Mouse (Mus musculus): Measurements from ENCODE around the gene Clasp2. TPM values are rescaled to one million over a fixed set of nuclear protein-coding genes. Genes with fewer than 3 reads are reported as not detected.
"Not testable (repeated sequence)": the region's sequence is repeated elsewhere in the genome, so short reads cannot be mapped to it uniquely, and the experiment has no call there.

The Clasp2 gene
- total RNA-seq (2021), result 100 to 1,000 TPM; 290 to 301 TPM
- long read RNA-seq, partial matches to known transcripts, result 14 of 18 reads
- long read RNA-seq, other reads (novel, unspliced or antisense), result 4 of 18 reads

DNA sequence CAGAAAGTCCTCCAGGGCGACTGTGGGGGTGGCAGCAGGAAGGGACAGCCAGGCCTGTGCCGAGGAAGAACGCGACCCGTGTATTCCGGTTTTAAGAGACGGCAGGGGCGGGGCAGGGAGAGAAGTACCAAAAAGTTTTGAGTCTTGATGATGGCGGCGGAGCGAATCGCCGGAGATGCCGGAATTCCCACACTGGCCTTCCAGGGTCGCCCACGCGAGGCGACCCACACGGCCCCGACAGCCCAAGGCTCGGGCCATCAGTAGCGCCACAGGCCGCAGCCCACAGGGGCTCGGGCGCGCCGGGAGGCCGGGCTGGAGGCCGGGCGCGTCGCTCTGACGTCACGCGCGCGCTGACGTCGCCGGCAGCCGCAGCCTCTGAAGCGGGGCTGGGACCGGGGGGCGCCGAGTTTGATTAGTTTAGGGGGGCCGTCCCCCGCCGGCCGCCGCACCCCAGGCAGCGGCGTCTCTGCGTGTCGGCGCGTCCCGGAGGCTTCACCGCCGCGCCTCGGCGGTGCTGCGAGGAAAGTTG is at the start of gene Clasp2:
TSS of gene Clasp2 (plus strand) at position 366 of the 529 bp plus-strand sequence.
- DNase-seq (ENCODE audit: low spot score in 2 of 2), result peak; percentile 69 to 79

DNA sequence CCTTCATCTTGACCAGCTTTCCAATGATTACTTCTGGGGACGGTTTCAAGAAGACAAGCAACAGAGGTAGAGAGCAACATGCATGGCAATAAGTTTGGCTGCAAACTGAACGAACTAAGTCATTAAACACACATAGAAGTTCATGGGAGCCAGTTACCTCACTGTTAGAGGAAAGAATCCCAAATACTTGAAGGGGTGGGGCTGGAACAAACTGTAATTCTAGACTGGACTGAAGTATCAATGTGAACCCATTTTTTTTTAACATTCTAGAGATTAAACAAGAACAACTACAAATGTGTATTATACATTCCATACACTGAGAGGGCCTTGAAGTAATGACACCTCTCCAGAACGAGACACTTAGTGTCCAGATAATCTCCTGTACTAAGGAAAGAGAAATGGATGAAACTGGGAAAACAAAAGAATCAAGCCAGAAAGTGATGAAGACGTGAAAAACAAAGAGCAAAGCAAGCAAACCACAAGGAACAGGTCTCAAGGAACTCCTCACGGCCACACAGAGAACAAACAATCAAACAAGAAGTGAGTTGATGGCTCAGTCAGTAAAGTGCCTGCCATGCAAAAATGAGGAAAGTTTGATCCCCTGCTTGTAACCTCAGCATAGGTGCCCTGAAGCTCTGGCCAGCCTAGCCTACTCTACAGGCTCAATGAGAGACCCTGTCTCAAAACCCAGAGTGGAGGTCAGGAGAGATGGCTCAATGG is 39.7 kb upstream of the Clasp2 start:
- no peak for DNase-seq (ENCODE audit: low spot score in 2 of 2)

GRCm38 (mm10) chr9:113706108-113706507 is 35.2 kb upstream of the Clasp2 start:
- no peak for DNase-seq (ENCODE audit: low spot score in 2 of 2)

- no peak for DNase-seq (ENCODE audit: low spot score in 2 of 2)
Measured at GRCm38 (mm10) chr9:113706841-113707240, 34.4 kb upstream of the Clasp2 start.

DNA sequence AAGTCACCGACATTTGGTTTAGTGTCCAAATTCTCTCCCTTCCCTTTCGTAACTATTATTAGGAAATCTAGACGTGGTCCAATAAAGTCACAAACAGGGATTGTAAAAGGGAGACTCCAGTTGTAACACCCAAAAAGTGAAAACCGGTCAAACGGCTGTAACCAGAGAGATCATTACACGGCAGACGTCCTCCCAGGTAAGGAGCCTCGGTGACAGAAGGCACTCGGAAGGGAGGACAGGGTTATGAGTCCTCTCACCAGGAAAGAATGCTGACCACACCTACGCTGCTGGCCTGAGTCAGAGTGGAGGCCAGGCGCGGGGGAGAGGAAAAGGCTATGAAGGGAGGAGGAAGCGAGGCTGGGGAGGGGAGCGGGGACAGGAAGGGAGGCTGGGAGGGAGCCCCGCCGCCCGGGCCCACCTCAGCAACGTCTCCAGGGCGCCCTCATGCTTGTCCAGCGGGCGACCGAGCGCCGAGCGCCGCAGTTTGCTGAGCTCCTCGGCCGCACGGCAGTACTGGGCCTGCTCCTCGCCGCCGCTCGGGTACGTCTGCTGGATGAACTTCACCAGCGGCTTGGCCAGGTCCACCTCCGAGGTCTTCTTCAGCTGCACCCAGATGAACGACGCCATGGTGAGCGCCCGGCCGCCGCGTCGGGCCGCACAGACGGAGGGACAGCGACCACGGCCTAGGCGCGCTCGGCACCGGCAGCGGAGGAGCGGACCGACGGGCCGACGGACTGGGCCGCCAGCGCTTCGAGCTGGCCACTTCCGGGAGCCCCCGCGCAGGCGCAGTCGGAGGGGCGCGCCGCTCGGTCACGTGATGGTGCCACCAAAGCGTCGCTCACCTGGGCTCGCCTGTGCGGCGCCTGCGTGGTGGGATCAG is 33.6 kb upstream of the Clasp2 start, which contains the start of gene Pdcd6ip:
TSS of gene Pdcd6ip (minus strand) at position 779 of the 880 bp plus-strand sequence.
- peak; percentile 92 to 97 for DNase-seq (ENCODE audit: low spot score in 2 of 2)

- DNase-seq (ENCODE audit: low spot score in 2 of 2), result no peak
Measured at GRCm38 (mm10) chr9:113708361-113709280, 32.7 kb upstream of the Clasp2 start.

GRCm38 (mm10) chr9:113710871-113711270 is 30.4 kb upstream of the Clasp2 start:
- DNase-seq (ENCODE audit: low spot score in 2 of 2), result no peak

- peak; percentile 31 to 46 for DNase-seq (ENCODE audit: low spot score in 2 of 2)
Measured at GRCm38 (mm10) chr9:113719063-113719462, 22.2 kb upstream of the Clasp2 start.

DNA sequence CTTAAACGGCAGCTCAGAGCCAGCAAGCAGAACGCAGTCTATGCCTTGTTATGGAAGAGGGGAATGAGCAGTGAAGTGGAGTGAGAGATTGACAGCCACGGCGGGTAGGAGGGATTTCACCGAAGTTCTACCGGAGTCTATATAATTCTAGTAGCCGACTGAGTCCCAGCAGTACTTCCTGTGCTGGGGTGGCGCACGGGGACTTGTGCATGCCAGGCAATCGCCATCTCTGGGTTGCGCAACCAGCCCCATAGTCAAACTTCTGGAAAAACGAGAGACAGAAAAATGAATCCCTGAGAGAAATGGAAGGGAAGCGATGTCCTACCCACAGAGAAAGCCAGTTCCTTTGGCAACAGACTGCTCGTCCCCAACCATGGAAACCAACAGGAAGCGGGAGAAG is 16.6 kb upstream of the Clasp2 start:
- no peak for DNase-seq (ENCODE audit: low spot score in 2 of 2)

DNA sequence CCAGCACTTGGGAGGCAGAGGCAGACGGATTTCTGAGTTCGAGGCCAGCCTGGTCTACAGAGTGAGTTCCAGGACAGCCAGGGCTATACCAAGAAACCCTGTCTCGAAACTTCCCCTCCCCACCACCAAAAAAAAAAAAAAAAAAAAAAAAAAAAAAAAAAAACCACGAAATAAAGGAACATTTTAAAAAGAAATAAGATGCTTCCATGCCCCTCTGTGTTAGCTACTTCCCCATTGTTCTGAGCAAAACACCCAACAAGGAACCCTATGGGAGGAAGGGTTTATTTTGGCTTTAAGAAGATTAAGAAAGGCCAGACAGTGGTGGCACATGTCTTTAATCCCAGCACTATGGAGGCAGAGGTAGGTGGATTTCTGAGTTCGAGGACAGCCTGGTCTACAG is 15.7 kb upstream of the Clasp2 start:
- not testable (repeated sequence) for DNase-seq (ENCODE audit: low spot score in 2 of 2)

- DNase-seq (ENCODE audit: low spot score in 2 of 2), result no peak
Measured at GRCm38 (mm10) chr9:113726131-113726530, 15.1 kb upstream of the Clasp2 start.

DNA sequence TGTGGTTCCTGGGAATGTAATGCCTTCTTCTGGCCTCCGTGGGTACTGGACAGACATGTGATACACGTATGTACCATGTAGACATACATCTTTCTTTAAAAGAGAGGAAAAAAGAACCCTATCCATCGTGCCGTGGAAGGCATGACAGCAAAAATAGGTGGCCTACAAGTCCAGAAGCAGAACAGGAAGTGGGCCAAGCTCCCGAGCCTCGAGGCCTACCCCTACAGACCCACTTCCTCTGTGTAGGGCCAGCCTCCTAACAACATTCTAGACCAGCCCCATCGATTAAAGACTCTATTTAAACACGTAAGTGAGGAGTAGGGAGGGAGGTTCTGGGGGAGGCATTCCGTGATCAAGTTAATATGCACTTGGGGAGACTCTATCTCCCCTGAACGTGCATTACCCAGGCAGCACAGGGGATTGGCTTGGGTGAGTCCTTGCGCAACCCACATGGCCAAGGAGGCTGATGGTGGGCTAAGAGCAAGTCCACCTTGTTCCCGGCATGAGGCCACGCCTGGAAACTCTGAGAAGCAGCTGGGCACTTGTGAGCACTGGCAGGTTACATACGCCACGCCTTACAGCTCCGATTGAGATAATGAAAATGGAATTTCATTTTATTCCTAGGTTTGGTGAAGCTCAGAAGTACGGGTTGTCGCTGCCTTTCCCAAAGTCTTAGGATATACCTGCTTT is 14.1 kb upstream of the Clasp2 start:
- DNase-seq (ENCODE audit: low spot score in 2 of 2), result no peak

- no peak for DNase-seq (ENCODE audit: low spot score in 2 of 2)
Measured at GRCm38 (mm10) chr9:113731540-113731939, 9.7 kb upstream of the Clasp2 start.

GRCm38 (mm10) chr9:113735920-113736319 is 5.4 kb upstream of the Clasp2 start:
- DNase-seq (ENCODE audit: low spot score in 2 of 2), result no peak

GRCm38 (mm10) chr9:113738021-113738420 is 3.3 kb upstream of the Clasp2 start:
- peak in 1 of 2 experiments; percentile 20 for DNase-seq (ENCODE audit: low spot score in 2 of 2)

DNA sequence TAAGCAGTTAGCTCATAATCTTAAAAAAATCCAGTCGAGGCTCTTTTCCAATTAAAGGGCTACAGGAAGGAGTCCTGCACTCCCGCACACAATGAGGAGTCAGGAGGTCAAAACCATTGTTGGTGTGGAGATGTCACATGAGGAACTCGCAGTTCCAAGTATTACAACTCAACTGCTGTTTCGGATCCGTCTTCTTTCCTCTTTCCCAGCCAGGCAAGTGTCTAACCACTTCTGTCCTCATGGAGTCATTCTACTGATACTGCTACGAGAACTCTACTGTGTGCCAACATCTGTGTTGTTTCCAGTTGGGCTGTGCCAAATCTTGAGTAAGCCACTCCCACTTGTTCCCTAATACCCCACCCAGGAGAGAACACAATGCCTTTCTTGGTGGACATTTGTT is 2.3 kb upstream of the Clasp2 start:
- DNase-seq (ENCODE audit: low spot score in 2 of 2), result no peak

GRCm38 (mm10) chr9:113741637-113742137 is 414 bp downstream of the Clasp2 start:
- DNase-seq (ENCODE audit: low spot score in 2 of 2), result peak; percentile 52 to 64

DNA sequence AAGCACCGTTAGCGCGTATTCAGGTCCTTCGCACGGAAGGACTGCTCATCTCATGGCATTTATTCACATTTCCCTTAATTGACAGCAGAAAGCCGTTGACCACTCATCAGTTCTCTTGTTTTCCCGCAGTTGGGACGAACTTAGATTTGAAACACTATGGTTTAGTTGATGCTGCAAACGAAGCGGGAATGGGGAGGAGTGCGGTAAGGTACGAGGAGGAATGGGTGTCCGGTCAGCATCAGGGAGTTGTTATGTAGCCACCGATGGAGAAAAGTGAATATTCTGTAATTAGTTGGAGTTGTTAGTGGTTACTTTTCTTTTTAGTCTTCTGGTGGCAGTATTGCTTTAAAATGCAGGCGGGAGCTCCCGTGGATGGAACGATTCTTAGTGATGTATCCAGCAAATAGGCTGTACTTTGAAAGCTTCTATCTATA is 1.1 kb downstream of the Clasp2 start:
- DNase-seq (ENCODE audit: low spot score in 2 of 2), result peak; percentile 14 to 35

DNA sequence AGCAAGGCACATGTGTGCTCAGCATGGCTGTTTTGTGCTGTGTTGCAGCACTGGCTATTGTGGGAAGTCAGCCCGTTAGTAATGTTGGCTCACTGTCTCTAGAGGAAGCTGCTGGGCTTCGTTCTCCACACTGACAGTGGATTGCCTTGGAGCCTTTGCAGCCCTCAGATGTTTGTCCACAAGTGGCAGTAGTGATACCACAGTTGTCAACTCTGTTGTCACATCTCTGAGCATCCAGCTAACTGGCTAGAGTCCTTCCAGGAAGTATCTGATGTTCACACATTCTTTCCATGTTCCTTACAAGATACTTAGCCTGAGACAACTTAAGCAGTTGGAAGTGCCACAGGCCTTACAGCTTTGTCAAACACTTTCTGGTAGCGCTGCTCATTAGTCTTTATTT is 2.0 kb downstream of the Clasp2 start:
- DNase-seq (ENCODE audit: low spot score in 2 of 2), result no peak

- DNase-seq (ENCODE audit: low spot score in 2 of 2), result no peak
Measured at GRCm38 (mm10) chr9:113749356-113749755, 8.1 kb downstream of the Clasp2 start.

Data from layer of hippocampus, postnatal 10 days (tissue).